8 mouse cellular contexts compared by ENCODE assay signal in genomic region chrX:38455474-38455873, GRCm38 (mm10). TPM values are rescaled to one million over a fixed set of nuclear protein-coding genes. Genes with fewer than 3 reads are reported as not detected.
DNase-seq lines count a peak whose midpoint lies in the region; ATAC-seq and TF ChIP-seq lines count a peak whose summit lies in the region.

No protein-coding gene starts in this region.

- TF ChIP-seq CTCF in cortical plate, adult 2 months (IDR thresholded peaks at IDR 0.05; ENCODE audit: extremely low read depth, insufficient read depth, low read length), result no peak

- peak overlapping the region; percentile 54 for H3K4me2 ChIP-seq in kidney, embryonic 16.5 days (replicated peaks; ENCODE audit: low read depth, low read length)
- peak overlapping the region; percentile 53 for H3K4me2 ChIP-seq in intestine, embryonic 14.5 days (ENCODE audit: low read length)

- TF ChIP-seq POLR2A in cortical plate, adult 2 months (IDR thresholded peaks at IDR 0.05; ENCODE audit: extremely low read depth, insufficient read depth, low read length), result no peak

- H3K27ac ChIP-seq in kidney, embryonic 16.5 days (ENCODE audit: low read length), result peak overlapping the region; percentile 81
- no peak overlapping the region for H3K27ac ChIP-seq in cortical plate, adult 2 months (ENCODE audit: insufficient read depth, low read length)
- H3K27ac ChIP-seq in intestine, embryonic 14.5 days (ENCODE audit: low read depth), result peak overlapping the region; percentile 75

- no peak for ATAC-seq in kidney, embryonic 16.5 days (ENCODE audit: low FRiP score, low TSS enrichment)
- peak; percentile 37; the same call in 1 of the 2 replicates for ATAC-seq in intestine, embryonic 14.5 days (replicated peaks; ENCODE audit: low FRiP score, low TSS enrichment, low read depth)
- ATAC-seq in megakaryocyte progenitor cell, adult 5-6 weeks (replicated peaks; ENCODE audit: poor library complexity), result no peak

- peaks cover 5% of the 10 kb centered on the region for H3K36me3 ChIP-seq in kidney, embryonic 16.5 days (ENCODE audit: insufficient read depth, low read length)
- H3K36me3 ChIP-seq in intestine, embryonic 14.5 days (ENCODE audit: control insufficient read depth, insufficient read depth, low read length), result peaks cover 14% of the 10 kb centered on the region; the same call in 1 of the 2 replicates

- H3K9ac ChIP-seq in kidney, embryonic 16.5 days (replicated peaks; ENCODE audit: low read length), result peak overlapping the region; percentile 78
- H3K9ac ChIP-seq in intestine, embryonic 14.5 days (ENCODE audit: low read length), result peak overlapping the region; percentile 59

- DNase-seq in kidney, adult 18-20 months, result no peak
- no peak for DNase-seq in intestine, embryonic 14.5 days (ENCODE audit: low spot score)
- peak; percentile 12 for DNase-seq in naive thymus-derived CD4-positive, alpha-beta T cell, adult 2 months (ENCODE audit: low read depth)
- DNase-seq in adrenal gland, postnatal 4 days (ENCODE audit: low spot score in 2 of 2), result no peak
- no peak for DNase-seq in frontal cortex, postnatal 25 days (ENCODE audit: low spot score in 2 of 2)

- WGBS in kidney, embryonic 16.5 days, result 18% methylated on average over 7 of the region's 7 CpGs
- WGBS in intestine, embryonic 14.5 days, result 17% methylated on average over 7 of the region's 7 CpGs

- peak overlapping the region; percentile 66 for H3K4me3 ChIP-seq in kidney, embryonic 16.5 days (ENCODE audit: low read length)
- peak overlapping the region; percentile 62 for H3K4me3 ChIP-seq in cortical plate, adult 2 months (ENCODE audit: insufficient read depth, low read length)
- H3K4me3 ChIP-seq in intestine, embryonic 14.5 days (ENCODE audit: low read depth, low read length), result peak overlapping the region; percentile 52

- no peaks in the 10 kb centered on the region for H3K4me1 ChIP-seq in kidney, embryonic 16.5 days (ENCODE audit: insufficient read depth, low read length)
- no peaks in the 10 kb centered on the region for H3K4me1 ChIP-seq in cortical plate, adult 2 months (ENCODE audit: control insufficient read depth, insufficient read depth, low read length)
- H3K4me1 ChIP-seq in intestine, embryonic 14.5 days (replicated peaks; ENCODE audit: control insufficient read depth, insufficient read depth, low read length), result no peaks in the 10 kb centered on the region

- H3K9me3 ChIP-seq in kidney, embryonic 16.5 days (ENCODE audit: low read length), result no peaks in the 10 kb centered on the region
- no peaks in the 10 kb centered on the region for H3K9me3 ChIP-seq in intestine, embryonic 14.5 days (ENCODE audit: control insufficient read depth, low read length)

- H3K27me3 ChIP-seq in kidney, embryonic 16.5 days (ENCODE audit: insufficient read depth, low read length), result no peaks in the 10 kb centered on the region
- H3K27me3 ChIP-seq in intestine, embryonic 14.5 days (replicated peaks; ENCODE audit: control insufficient read depth, insufficient read depth, low read length), result no peaks in the 10 kb centered on the region

RNA-seq across cellular contexts. Expression of gene Lamp2, which starts 0.8 kb away (rescaled TPM):
- 187 and 188 TPM in 2 replicates for polyA plus RNA-seq in kidney, embryonic 16.5 days (2015; fragmentation: Nextera tagmentation; extraction: Ambion mirVana)
- polyA plus RNA-seq in cortical plate, adult 2 months (2012; rRNA removed), result 58.5 and 65.8 TPM in 2 replicates
- polyA plus RNA-seq in intestine, embryonic 14.5 days (2014; fragmentation: Nextera tagmentation; extraction: Ambion mirVana), result 131 and 144 TPM in 2 replicates
- total RNA-seq in adrenal gland, postnatal 4 days (2021), result 100 to 1,000 TPM; 173 to 184 TPM
- 262 and 283 TPM in 2 replicates for total RNA-seq in megakaryocyte progenitor cell, adult 5-6 weeks (2015)
- total RNA-seq in megakaryocyte progenitor cell, adult 5-6 weeks (2017), result 159 and 183 TPM in 2 replicates
